Mouse (Mus musculus): ENCODE measurements around the gene Cep68.

The Cep68 gene

GRCm38 (mm10) chr11:20204870-20205446, 44.3 kb downstream of the Cep68 start:
- no peak for DNase-seq (ENCODE audit: low spot score in 2 of 2)

GRCm38 (mm10) chr11:20204321-20204720, 44.9 kb downstream of the Cep68 start:
- no peak for DNase-seq (ENCODE audit: low spot score in 2 of 2)

GRCm38 (mm10) chr11:20202299-20203011, 46.8 kb downstream of the Cep68 start:
- DNase-seq (ENCODE audit: low spot score in 2 of 2): no peak

DNA sequence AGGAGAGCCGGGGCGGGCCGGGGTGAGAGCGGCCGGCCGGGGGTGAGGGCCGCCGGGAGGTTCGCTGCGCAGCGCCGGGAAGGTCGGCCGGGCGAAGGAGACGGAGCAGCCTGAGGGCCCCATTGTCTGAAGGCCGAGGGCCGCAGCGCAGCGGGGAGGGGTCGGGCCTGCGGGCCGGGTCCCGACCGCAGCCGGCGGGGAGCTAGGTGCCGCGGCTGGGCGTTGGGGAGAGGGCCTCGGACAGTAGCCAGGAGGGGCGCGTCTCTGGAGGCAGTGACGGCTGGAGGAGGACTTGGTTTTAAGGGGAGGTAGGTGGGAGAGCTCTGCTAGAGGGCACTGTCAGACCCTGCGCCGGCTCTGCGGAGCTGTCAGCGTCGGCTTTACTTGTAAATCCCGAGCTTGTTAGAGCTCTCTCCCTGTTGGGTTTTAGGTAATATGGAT, 47.5 kb downstream of the Cep68 start:
- DNase-seq (ENCODE audit: low spot score in 2 of 2): peak; percentile 35 to 48

DNA sequence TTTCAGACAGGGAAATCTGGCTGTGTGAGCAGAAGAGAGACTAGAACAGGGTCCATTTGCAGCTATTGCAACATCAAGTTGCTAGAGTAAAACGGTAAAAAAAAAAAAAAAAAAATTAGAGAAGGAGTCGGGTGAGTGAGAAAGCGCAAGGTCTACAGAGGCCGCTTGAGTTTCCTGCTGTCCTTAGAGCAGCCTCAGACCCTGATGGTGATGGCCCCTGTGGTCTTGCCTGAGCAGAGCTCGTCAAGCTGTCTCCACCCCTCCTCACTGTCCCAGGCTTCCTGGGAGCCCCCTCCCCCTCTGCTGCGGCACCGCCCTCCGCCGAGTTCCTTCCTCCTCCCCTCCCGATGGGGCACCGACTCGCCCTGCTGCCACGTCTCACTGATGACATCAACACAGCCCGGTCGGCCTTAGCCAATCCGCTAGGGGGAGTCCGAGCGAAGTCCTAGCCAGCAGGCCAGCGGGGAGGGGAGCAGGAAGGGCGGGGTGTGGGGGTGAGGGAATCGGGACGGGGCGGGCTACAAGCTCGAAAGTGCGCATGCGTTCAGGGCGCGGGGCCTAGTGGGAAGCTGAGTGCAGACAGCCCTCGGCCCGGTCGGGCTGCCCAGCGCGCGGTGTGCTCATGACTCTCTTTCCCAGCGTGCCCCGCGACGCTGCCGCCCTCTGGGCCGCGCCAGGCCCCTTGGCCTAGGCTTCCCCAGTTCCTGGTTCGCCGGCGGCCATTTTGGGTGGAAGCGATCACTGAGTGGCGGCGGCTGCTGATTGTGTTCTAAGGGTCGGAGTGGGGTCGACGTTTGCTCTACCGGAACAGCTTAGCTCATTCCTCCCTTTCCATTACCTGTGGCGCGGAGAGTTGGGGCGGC, 48.3 kb downstream of the Cep68 start, which contains the start of gene Rab1a:
TSS of gene Rab1a (plus strand) at position 720 of the 863 bp plus-strand sequence.
- peak; percentile 100 for DNase-seq (ENCODE audit: low spot score in 2 of 2)

GRCm38 (mm10) chr11:20193100-20193736, 56.0 kb downstream of the Cep68 start:
- no peak for DNase-seq (ENCODE audit: low spot score in 2 of 2)

DNA sequence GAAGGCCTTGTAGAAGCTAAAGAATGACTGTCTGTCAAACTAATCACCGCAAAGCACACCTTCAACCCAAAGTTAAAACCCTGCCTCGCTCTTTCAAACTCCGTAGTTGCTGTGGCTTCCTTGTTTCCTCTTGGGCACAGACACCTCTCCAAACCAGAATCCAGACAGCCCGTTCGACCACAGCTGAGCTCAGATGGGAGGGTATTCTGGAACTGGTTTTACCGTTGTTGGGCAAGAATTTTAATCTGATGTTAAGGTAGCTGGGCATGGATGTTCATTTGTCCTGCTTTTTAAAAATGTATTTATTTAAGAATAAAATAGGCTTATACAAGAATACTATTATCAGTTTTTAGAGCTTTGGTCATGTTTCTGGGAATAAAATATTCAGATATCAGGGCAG, 62.0 kb downstream of the Cep68 start:
- DNase-seq (ENCODE audit: low spot score in 2 of 2): no peak
